Mouse (Mus musculus): ENCODE data around the gene Gm20388.

GRCm38 (mm10) chr8:120792710-120793109 lies 882.1 kb downstream of the Gm20388 start:
- TF ChIP-seq POLR2A (IDR thresholded peaks at IDR 0.05; ENCODE audit: borderline replicate concordance, control insufficient read depth, low read depth, low read length) (peak; percentile 36; the same call in 1 of the 2 replicates), CTCF (IDR thresholded peaks at IDR 0.05; ENCODE audit: control insufficient read depth, insufficient read depth, low read length) (no peak)

Data from bone marrow, adult 2 months (tissue).